Mouse (Mus musculus): Measurements from ENCODE around the gene Csrnp3. TPM values are rescaled to one million over a fixed set of nuclear protein-coding genes. Genes with fewer than 3 reads are reported as not detected.
A peak's percentile ranks its signal among the peaks of the same experiment; 100 is the strongest.
"Not testable (repeated sequence)": the region's sequence is repeated elsewhere in the genome, so short reads cannot be mapped to it uniquely, and the experiment has no call there.

The Csrnp3 gene
- polyA plus RNA-seq, 1 experiment from 2014 or later, result 60.5 TPM

GRCm38 (mm10) chr2:65842356-65842755, 3.2 kb upstream of the Csrnp3 start:
- ATAC-seq, result no peak
- H3K4me2 ChIP-seq (replicated peaks), result no peak overlapping the region
- H3K4me1 ChIP-seq (replicated peaks), result peaks cover 14% of the 10 kb centered on the region
- WGBS, result 35% methylated on average over 3 of the region's 3 CpGs
- H3K36me3 ChIP-seq, result no peaks in the 10 kb centered on the region
- no peak overlapping the region for H3K9ac ChIP-seq (replicated peaks)
- H3K27me3 ChIP-seq, result no peaks in the 10 kb centered on the region
- no peak overlapping the region for H3K4me3 ChIP-seq (replicated peaks)
- no peaks in the 10 kb centered on the region for H3K9me3 ChIP-seq
- H3K27ac ChIP-seq, result no peak overlapping the region

- peaks cover 6% of the 10 kb centered on the region; the same call in 1 of the 2 replicates for H3K36me3 ChIP-seq
- peak overlapping the region; percentile 85 for H3K27ac ChIP-seq
- H3K4me1 ChIP-seq (replicated peaks), result peaks cover 26% of the 10 kb centered on the region
- peak overlapping the region; percentile 50 for H3K4me3 ChIP-seq (replicated peaks)
- H3K4me2 ChIP-seq (replicated peaks), result peak overlapping the region; percentile 63
- ATAC-seq, result no peak
- WGBS, result under 1% methylated on average over 22 of the region's 22 CpGs
- H3K9me3 ChIP-seq, result no peaks in the 10 kb centered on the region
- H3K9ac ChIP-seq (replicated peaks), result peak overlapping the region; percentile 78
- H3K27me3 ChIP-seq, result no peaks in the 10 kb centered on the region
These were observed 611 bp downstream of the Csrnp3 start for GRCm38 (mm10) chr2:65846000-65846755.

GRCm38 (mm10) chr2:65847463-65848110, 2.0 kb downstream of the Csrnp3 start:
- Histone ChIP-seq H3K27ac (peak overlapping the region; percentile 81), H3K9me3 (no peaks in the 10 kb centered on the region), H3K9ac (replicated peaks) (peak overlapping the region; percentile 62), H3K4me2 (replicated peaks) (peak overlapping the region; percentile 57), H3K27me3 (no peaks in the 10 kb centered on the region), H3K4me1 (replicated peaks) (peaks cover 32% of the 10 kb centered on the region), H3K4me3 (replicated peaks) (peak overlapping the region; percentile 43), H3K36me3 (peaks cover 6% of the 10 kb centered on the region; the same call in 1 of the 2 replicates)
- ATAC-seq, result peak; percentile 76
- 11% methylated on average over 7 of the region's 7 CpGs for WGBS

- 17% methylated on average over 8 of the region's 8 CpGs for WGBS
- H3K4me1 ChIP-seq (replicated peaks), result peaks cover 41% of the 10 kb centered on the region
- peak overlapping the region; percentile 46; the same call in 1 of the 2 replicates for H3K9ac ChIP-seq (replicated peaks)
- H3K9me3 ChIP-seq, result no peaks in the 10 kb centered on the region
- peaks cover 6% of the 10 kb centered on the region; the same call in 1 of the 2 replicates for H3K36me3 ChIP-seq
- peak overlapping the region; percentile 57 for H3K4me2 ChIP-seq (replicated peaks)
- ATAC-seq, result peak; percentile 34
- H3K4me3 ChIP-seq (replicated peaks), result peak overlapping the region; percentile 32
- H3K27me3 ChIP-seq, result no peaks in the 10 kb centered on the region
- peak overlapping the region; percentile 70 for H3K27ac ChIP-seq
These were observed 3.1 kb downstream of the Csrnp3 start for GRCm38 (mm10) chr2:65848706-65849105.

- not testable (repeated sequence) for ATAC-seq; H3K4me2 ChIP-seq (replicated peaks); H3K27me3 ChIP-seq; H3K9me3 ChIP-seq; H3K4me3 ChIP-seq (replicated peaks); H3K9ac ChIP-seq (replicated peaks); H3K36me3 ChIP-seq; H3K27ac ChIP-seq
- 93% methylated on average over 3 of the region's 3 CpGs for WGBS
- peaks cover 39% of the 10 kb centered on the region for H3K4me1 ChIP-seq (replicated peaks)
These were observed 4.7 kb downstream of the Csrnp3 start for GRCm38 (mm10) chr2:65850282-65850681.

- ATAC-seq, result no peak
- H3K36me3 ChIP-seq, result no peaks in the 10 kb centered on the region
- no peaks in the 10 kb centered on the region for H3K9me3 ChIP-seq
- H3K27me3 ChIP-seq, result no peaks in the 10 kb centered on the region
- H3K4me3 ChIP-seq (replicated peaks), result no peak overlapping the region
- no peak overlapping the region for H3K9ac ChIP-seq (replicated peaks)
- H3K4me2 ChIP-seq (replicated peaks), result no peak overlapping the region
- no peak overlapping the region for H3K27ac ChIP-seq
- WGBS, result 95% methylated on average over 5 of the region's 5 CpGs
- H3K4me1 ChIP-seq (replicated peaks), result peaks cover 39% of the 10 kb centered on the region
These were observed 11.2 kb downstream of the Csrnp3 start for GRCm38 (mm10) chr2:65856791-65857190.

- Histone ChIP-seq H3K9me3 (no peaks in the 10 kb centered on the region), H3K27me3 (no peaks in the 10 kb centered on the region), H3K4me1 (replicated peaks) (peaks cover 18% of the 10 kb centered on the region), H3K9ac (replicated peaks) (0 out of 2 replicates have a peak overlapping the region, but pooled peaks have one; percentile 10), H3K36me3 (peaks cover 10% of the 10 kb centered on the region), H3K4me2 (replicated peaks) (peak overlapping the region; percentile 20), H3K4me3 (replicated peaks) (no peak overlapping the region; the same call in 1 of the 2 replicates), H3K27ac (peak overlapping the region; percentile 76)
- WGBS, result 69% methylated on average over 18 of the region's 18 CpGs
- peak; percentile 70 for ATAC-seq
These were observed 14.5 kb downstream of the Csrnp3 start for GRCm38 (mm10) chr2:65859767-65860727.

- ATAC-seq, result no peak
- H3K9me3 ChIP-seq, result no peaks in the 10 kb centered on the region
- peaks cover 9% of the 10 kb centered on the region for H3K4me1 ChIP-seq (replicated peaks)
- peaks cover 10% of the 10 kb centered on the region for H3K36me3 ChIP-seq
- no peak overlapping the region for H3K27ac ChIP-seq
- no peaks in the 10 kb centered on the region for H3K27me3 ChIP-seq
- 79% methylated on average over 12 of the region's 12 CpGs for WGBS
- H3K4me2 ChIP-seq (replicated peaks), result no peak overlapping the region
- no peak overlapping the region for H3K9ac ChIP-seq (replicated peaks)
- no peak overlapping the region for H3K4me3 ChIP-seq (replicated peaks)
These were observed 19.3 kb downstream of the Csrnp3 start for GRCm38 (mm10) chr2:65864778-65865339.

GRCm38 (mm10) chr2:65870919-65871582, 25.5 kb downstream of the Csrnp3 start:
- WGBS, result 62% methylated on average over 12 of the region's 12 CpGs

GRCm38 (mm10) chr2:65891590-65891989, 46.0 kb downstream of the Csrnp3 start:
- H3K9ac ChIP-seq (replicated peaks), result no peak overlapping the region
- H3K9me3 ChIP-seq, result no peaks in the 10 kb centered on the region
- ATAC-seq, result no peak

More at GRCm38 (mm10) chr2:65870919-65871582, 25.5 kb downstream of the Csrnp3 start:
- Histone ChIP-seq H3K36me3 (peaks cover 7% of the 10 kb centered on the region; the same call in 1 of the 2 replicates), H3K9me3 (no peaks in the 10 kb centered on the region), H3K4me1 (replicated peaks) (0 out of 2 replicates have a peak, but pooled peaks cover 2% of the 10 kb centered on the region), H3K27me3 (no peaks in the 10 kb centered on the region), H3K9ac (replicated peaks) (no peak overlapping the region), H3K27ac (0 out of 2 replicates have a peak overlapping the region, but pooled peaks have one; percentile 10), H3K4me2 (replicated peaks) (no peak overlapping the region), H3K4me3 (replicated peaks) (no peak overlapping the region)
- no peak for ATAC-seq

GRCm38 (mm10) chr2:65893241-65893640, 47.7 kb downstream of the Csrnp3 start:
- peaks cover 21% of the 10 kb centered on the region for H3K4me1 ChIP-seq (replicated peaks)
- 90% methylated on average over 8 of the region's 8 CpGs for WGBS
- no peaks in the 10 kb centered on the region for H3K9me3 ChIP-seq
- ATAC-seq, result no peak
- no peaks in the 10 kb centered on the region for H3K27me3 ChIP-seq
- H3K9ac ChIP-seq (replicated peaks), result no peak overlapping the region
- no peaks in the 10 kb centered on the region for H3K36me3 ChIP-seq
- no peak overlapping the region for H3K4me3 ChIP-seq (replicated peaks)
- no peak overlapping the region for H3K4me2 ChIP-seq (replicated peaks)
- H3K27ac ChIP-seq, result no peak overlapping the region

More at GRCm38 (mm10) chr2:65891590-65891989, 46.0 kb downstream of the Csrnp3 start:
- Histone ChIP-seq H3K36me3 (no peaks in the 10 kb centered on the region), H3K27me3 (no peaks in the 10 kb centered on the region), H3K4me3 (replicated peaks) (no peak overlapping the region), H3K4me1 (replicated peaks) (peaks cover 10% of the 10 kb centered on the region), H3K4me2 (replicated peaks) (no peak overlapping the region), H3K27ac (no peak overlapping the region)
- WGBS, result 90% methylated on average over 3 of the region's 3 CpGs
